Mouse (Mus musculus) stomach, adult 2 months (tissue): Measurements from ENCODE around the gene Rbm43. TPM values are rescaled to one million over a fixed set of nuclear protein-coding genes. Genes with fewer than 3 reads are reported as not detected.

ENCODE experiments used
- polyA plus RNA-seq: library from polyadenylated mRNA; depleted of rRNA; stranded (reverse); fragments of >200 nt; gene quantifications from 2 replicates; pipeline ENCODE4 v1.2.3, GENCODE M21; 2012; rRNA removed

The Rbm43 gene
- polyA plus RNA-seq, result 2.5 and 3.0 TPM in 2 replicates

DNA sequence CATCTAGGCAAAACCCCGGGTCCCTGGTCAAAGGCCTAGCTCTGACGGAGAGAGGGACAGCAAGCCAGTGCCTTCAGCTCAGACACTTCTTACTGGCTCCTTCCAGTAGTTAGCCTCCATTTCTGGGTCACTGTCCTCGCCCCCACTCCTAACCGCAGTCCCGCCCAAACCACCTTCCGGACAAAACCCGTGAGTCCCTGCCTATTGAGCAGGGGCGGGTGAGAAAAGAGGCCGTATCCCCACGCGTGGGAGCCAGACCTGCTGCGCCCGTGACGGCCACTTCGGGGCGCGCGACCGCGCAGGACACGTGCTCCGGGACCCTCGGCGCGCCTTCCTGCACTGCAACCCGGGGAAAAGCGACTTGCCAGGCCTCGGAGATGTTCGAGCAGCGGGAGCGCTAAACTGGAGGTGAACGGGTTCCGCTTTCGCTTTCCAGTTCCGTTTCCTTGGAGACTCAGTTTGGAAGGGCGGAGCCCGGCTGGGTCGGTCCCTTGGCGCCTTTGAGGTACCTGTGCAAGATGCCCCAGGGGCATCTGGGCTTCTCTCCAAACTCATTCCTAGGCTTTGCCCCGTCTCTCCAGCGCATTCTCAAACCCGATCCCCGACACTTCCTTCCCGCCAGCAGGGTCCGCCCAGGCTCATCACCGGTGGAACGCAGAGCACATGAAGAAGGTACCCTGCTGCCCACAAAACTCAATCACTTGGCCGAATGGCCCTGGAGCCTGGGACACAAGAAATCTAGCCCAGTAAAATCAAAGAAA is at the start of gene Rbm43:
Gene Rbm43, minus strand, starts transcription at position 590 of the 761 bp plus-strand sequence.

DNA sequence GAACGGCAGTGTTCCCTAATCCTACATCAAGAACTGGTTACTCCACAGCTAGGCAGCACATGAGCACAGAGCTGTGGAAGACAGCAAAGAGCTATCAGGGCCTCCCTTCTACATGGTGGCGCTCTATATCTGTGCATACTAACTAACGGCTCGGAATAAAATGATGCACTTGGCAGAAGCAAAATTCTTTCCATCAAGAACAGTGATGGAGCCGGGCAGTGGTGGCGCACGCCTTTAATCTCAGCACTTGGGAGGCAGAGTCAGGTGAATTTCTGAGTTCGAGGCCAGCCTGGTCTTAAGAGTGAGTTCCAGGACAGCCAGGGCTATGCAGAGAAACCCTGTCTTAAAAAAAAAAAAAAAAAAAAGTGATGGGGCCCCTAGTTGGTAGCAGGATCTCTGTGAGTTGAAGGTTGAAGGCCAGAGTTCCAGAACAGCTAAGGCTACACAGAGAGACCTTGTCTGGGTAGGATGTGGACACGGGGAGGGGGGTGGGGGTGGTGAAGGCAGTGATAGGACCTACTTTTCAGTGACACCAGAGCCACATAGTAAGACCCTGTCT is 38.5 kb upstream of the Rbm43 start, which contains the start of gene Nmi:
Gene Nmi, minus strand, starts transcription at position 85 of the 559 bp plus-strand sequence.

Other genes with a start within 250 kb of the Rbm43 start
- gene Nmi, start 38.3 kb upstream of the Rbm43 start, polyA plus RNA-seq, result 0.28 and 0.83 TPM in 2 replicates
- 0.05 and 0.10 TPM in 2 replicates for gene Tnfaip6, start 102.8 kb upstream of the Rbm43 start, polyA plus RNA-seq
- gene Rif1, start 137.7 kb upstream of the Rbm43 start, polyA plus RNA-seq, result 0.02 and 0.05 TPM in 2 replicates